Mouse (Mus musculus) ovary, postnatal 14 days (tissue): ENCODE data around the gene Mfsd4a.
A peak's percentile ranks its signal among the peaks of the same experiment; 100 is the strongest.

Experiments
- DNase-seq: peaks from one replicate; pipeline ENCODE4 v3.0.0; 2022; ENCODE audit warnings: low spot score

Gene Mfsd4a

DNA sequence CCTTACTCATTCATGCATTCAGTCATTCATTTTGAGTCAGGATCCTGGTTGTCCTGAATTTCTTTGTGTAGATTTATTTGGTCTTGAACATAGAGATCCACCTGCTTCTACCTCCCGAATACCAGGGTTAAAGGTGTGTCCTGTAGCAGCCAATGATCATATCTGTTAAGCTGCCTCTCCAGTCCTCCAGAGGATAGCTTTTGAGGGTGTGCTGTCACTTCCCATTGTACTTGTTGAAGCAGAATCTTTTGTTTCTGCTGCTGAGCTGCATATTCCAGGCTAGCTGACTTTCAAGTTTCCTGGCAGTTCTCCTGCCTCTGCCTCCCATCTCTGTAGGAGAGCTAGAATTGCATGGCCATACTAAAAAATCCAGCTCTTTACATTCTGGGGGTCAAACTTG is 51.2 kb downstream of the Mfsd4a start:
- no peak for DNase-seq

DNA sequence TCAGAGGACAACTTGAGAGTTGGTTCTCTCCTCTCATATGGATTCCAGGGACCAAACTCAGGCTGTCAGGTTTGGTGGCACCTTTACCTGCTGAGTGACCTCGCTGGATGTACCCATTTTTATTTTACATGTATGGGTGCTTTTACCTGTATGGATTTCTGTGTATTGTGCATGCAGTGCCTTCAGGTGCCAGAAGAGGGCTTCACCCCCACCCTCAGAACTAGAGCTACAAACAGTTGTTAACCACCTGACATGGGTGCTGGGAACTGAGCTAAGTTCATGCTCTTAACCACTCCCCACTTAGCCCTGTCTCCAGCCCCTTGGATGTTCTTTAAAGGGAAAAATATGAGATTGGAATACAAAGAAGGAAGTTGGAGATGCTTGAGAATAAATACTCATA is 53.1 kb downstream of the Mfsd4a start:
- DNase-seq: no peak

DNA sequence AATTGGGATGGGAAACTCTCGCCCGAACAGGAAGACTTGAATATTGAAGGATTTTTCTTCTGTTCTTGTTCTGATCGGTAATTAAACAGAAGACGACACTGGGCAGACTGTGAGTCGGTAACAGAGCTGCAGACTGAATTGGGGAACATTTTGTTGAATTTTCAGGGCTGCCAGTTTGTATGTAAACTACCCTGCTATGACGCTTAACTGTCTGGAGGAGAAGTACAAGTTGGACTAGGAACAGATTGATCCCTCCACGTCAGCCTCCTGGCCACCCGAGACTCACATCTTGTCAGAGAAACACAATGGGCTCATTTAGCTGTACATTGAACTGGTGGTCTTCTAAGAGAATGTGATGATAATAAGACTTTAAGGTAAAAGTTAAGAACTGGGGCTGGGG is 55.0 kb downstream of the Mfsd4a start:
- no peak for DNase-seq

DNA sequence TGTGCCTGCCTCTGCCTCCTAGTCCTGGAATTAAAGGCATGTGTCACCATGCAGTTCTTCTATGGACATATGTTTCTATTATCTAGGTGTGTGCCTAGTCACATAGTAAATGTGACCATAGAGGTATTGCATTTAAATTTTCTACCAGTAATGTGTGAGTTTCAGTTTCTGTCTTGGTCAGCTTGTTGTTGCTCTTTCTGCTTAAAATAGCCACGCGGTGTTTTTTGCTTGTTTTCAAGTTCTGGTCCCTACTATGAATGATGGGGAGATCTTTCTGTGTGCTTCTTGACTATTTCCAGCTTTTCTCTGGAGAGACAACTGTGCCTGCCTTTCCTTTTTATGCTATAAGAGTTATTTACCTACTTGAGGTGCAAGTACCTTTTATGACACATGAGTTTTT is 56.1 kb downstream of the Mfsd4a start:
- no peak for DNase-seq

- DNase-seq: no peak
Observed at GRCm38 (mm10) chr1:132010632-132011501, 57.0 kb downstream of the Mfsd4a start.

GRCm38 (mm10) chr1:132008881-132009644 is 58.8 kb downstream of the Mfsd4a start:
- no peak for DNase-seq

- DNase-seq: peak; percentile 80
Observed at GRCm38 (mm10) chr1:132007828-132008827, 59.7 kb downstream of the Mfsd4a start.

- DNase-seq: peak; percentile 86
Observed at GRCm38 (mm10) chr1:132007282-132007815, 60.5 kb downstream of the Mfsd4a start, which contains the start of gene Elk4. Elk4 (plus strand) TSS chr1:132007607.

- no peak for DNase-seq
Observed at GRCm38 (mm10) chr1:132006721-132007120, 61.1 kb downstream of the Mfsd4a start.

GRCm38 (mm10) chr1:132006046-132006445 is 61.8 kb downstream of the Mfsd4a start:
- DNase-seq: no peak

- DNase-seq: no peak
Observed at GRCm38 (mm10) chr1:132005466-132005865, 62.4 kb downstream of the Mfsd4a start.

GRCm38 (mm10) chr1:132004574-132005180 is 63.2 kb downstream of the Mfsd4a start:
- DNase-seq: no peak

GRCm38 (mm10) chr1:132003817-132004216 is 64.0 kb downstream of the Mfsd4a start:
- no peak for DNase-seq

DNA sequence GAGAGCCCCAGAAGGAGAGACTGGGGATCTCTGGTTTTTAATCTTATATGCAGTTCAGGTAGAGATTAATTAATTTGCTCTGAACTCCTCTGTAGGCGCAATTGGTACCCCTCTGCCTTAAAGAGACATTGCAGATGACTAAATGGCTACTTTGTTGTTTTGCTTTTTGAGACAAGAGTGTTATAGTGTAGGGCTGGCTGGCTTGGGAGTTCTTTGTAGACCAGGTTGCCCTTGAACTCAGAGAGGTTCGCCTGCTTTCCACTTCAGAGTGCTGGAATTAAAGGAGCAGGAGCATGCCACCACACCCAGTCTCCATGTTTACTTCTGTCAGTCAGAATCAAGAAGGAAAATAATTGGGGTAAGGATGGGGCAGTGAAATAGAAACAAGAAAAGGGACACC is 64.8 kb downstream of the Mfsd4a start:
- DNase-seq: no peak

DNA sequence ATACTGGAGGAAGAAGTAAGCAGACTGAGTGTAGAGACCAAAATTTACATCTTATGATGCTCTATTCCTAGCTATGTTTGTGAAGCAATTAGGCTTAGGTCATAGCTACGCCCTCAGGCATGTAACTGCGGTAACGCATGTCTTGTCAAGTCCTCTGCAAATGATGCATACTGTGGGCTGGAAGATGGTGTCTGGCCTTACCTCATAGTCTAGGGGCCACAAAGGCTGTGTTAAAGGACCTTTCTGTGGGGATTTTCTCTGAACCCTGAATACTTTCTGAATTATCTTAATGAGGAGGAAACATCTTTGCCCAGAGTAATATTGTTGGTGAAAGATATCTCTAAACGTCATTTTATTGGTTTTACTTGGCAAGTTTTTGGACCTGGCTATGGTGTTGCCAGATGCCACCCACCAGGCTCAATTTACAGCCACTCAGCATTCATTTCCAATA is 66.0 kb downstream of the Mfsd4a start:
- no peak for DNase-seq

- no peak for DNase-seq
Observed at GRCm38 (mm10) chr1:132000506-132000905, 67.4 kb downstream of the Mfsd4a start.

GRCm38 (mm10) chr1:131995062-131995461 is 72.8 kb downstream of the Mfsd4a start:
- DNase-seq: peak; percentile 36

DNA sequence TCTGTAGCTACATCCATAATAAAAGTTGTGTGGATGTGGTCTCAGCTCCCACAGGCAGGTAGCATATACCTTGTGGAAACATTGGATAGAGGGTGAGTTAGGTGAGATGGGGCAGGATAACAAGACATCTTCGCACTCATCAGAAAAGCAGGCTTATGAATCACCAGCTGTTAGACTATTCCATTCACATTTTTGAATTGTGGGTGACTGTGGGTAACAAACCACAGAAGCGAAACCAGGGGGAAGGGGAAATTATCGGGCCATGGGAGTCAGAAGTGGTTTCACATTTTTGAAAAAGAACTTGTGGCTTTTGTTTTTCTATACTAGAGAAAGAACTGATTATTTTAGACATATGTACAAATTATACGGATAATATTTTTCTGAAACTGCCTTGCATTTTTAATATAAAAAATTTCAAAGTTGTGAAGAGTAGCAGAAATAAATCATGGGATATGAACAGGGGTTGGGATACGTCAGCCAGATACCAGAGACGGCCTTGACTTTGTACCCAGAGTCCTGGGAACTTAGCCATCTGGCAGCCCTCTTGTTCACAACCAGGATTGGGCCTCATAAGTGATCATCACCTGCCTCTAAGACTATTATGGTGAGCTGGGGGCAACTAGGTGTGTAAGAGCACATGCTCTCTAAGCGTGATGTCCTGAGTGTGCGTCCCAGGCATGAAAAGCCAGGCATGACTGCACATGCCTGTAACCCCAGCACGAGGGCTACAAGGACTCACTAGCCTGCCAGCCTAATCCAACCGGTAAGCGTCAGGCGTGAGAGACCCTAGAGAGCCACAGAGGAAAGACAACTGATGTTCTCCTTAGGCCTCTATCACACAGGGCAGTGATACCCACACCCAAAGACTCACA is 74.5 kb downstream of the Mfsd4a start:
- DNase-seq: no peak

DNA sequence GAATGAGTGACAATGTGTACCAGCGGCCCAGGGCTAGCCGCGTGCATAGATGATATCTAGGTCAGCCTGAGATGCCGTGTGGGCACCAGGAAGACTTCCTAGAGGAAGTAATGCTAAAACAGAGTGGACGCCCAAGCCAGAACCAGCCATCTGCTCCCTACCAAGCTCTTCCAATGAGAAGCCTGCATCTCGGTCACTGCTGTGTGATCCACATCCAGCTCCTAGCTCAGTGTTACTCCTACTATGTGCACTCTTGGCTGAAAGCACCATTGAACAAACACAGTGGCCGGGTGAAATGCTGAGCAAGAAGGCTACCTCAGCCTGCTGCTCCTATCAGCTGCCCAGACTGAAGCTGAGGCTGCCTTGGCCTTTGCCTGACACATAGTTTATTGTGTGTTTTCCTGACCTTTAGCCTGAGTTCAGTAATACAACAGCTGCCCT is 75.3 kb downstream of the Mfsd4a start:
- DNase-seq: no peak
